Mouse (Mus musculus): ENCODE data around the gene Ap3d1.

Gene Ap3d1

GRCm38 (mm10) chr10:80679556-80680259 lies 62.4 kb downstream of the Ap3d1 start:
- peak; percentile 47 for DNase-seq

GRCm38 (mm10) chr10:80678601-80679377 lies 63.3 kb downstream of the Ap3d1 start:
- DNase-seq: peak; percentile 76

- peak; percentile 91 for DNase-seq
These were observed 64.1 kb downstream of the Ap3d1 start, which contains the start of gene Mknk2 for GRCm38 (mm10) chr10:80677942-80678436. TSS of gene Mknk2 (minus strand) at chr10:80678112.

GRCm38 (mm10) chr10:80677128-80677875 lies 64.8 kb downstream of the Ap3d1 start:
- no peak for DNase-seq

- DNase-seq: peak; percentile 100
These were observed 65.7 kb downstream of the Ap3d1 start for GRCm38 (mm10) chr10:80676198-80676928.

DNA sequence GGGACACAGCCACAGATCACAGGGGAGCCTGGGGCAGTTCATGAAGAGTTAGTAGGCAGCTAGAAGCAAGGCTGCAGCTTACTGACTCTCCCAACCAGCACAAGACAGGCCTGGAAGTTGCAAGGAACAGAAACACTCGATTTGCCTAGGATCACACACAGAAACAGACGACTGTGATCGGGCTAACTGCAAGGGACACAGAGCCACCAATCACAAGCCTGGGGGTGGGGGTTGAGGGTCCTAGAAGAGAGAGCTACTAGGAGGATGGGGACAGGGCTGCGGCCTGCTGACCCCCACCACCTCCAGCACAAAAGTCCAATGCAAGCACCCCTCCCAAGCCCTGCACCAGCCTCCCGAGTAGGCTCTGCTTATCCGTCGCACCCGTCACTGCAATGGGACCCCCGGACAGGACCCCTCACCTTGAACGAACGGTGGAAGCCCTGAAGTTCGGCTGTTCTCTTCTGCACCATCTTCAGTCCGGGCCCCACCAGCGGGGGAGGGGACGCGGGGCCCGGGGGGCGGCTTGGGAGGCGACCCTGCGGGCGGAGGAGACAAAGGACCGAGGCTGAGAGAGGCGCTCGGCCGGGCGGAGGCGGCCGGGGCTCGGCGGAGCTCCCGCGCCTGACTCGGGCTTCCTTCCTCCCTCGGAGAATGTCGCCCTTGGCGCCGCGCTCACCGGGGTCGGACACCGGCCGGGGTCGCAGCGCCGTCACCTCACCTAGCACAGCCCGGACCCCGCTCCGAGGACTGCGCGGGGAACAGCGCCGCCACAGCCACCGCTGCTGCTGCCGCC lies 66.5 kb downstream of the Ap3d1 start:
- DNase-seq: no peak

DNA sequence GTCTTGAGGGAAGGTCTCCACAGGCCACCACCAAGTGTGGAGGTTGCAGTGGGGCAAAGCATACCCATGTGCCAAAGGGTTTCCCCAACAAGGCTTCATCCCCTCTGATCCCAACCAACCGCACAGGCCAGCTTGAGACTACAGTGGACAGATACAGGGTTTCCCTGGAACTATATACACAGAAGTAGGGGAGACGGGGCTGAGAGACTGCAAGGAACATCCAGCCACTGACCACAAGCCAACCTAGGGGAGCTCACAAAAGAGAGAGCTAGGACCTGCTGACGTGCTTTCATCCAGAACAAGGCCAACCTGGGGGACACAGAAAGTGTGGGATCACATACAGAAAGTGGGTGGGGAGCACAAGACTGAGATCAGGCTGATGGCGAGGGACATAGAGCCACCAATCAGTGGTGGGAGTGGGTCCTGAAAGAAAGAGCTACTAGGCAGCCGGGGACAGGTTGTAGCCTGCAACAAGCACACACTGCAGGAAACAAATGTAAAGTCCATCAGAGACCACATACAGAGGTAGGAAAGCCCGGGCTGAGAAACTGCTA lies 67.1 kb downstream of the Ap3d1 start:
- peak; percentile 27 for DNase-seq

GRCm38 (mm10) chr10:80674161-80674711 lies 67.8 kb downstream of the Ap3d1 start:
- DNase-seq: peak; percentile 24

DNA sequence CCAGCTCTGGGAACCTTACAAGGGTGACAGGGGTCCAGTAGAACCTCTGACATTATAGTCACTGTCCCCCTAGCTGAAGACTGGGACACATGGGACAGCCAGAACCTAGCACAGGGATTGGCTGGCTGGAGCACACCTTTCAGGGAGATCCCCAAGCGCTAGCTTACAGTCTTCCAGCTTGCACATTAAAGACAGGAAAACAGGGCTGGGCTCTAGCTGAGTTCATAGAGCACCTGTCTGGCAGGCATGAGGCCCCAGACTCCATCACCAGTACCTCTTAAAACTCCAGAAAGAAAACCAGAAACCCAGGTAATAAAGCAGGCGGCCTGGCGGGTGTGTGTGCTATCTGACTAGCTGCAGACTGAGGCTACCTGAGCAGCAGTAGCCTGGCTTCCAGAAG lies 68.4 kb downstream of the Ap3d1 start:
- no peak for DNase-seq

DNA sequence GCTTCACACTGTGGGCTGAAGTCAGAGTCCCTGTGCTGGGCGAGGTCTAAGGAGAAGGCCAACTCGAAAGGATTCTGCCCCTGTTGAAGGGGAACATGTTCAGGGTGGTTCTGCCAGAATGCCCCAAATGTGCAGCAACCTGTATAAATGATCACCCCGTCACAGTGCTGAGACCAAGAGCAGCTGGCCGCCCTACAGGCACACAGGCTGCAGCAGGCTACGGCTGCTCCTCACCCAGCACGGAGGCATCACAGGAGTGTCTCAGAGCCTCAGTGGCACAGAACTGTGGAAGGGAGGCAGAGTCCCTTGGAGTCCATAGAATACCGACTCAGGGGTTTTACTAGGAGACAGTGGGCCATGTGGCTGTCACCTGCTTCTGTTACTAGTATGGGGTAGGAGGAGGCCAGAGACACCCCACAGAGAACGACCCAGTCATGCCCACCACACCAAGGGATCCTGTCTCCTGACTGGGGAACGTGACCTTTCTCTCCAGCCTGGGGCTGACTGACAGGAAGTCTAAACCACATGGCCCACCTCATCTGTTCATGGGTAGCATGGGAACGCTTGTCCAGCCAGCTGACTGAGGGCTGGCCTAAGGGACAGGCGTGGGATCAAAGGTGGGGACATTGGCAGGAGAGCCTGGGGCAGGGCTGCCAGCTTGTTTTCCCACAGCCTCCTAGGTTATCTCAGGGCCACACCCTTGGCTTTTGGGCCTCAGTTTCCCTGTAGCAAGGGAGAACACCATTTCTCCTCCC lies 70.0 kb downstream of the Ap3d1 start:
- no peak for DNase-seq

DNA sequence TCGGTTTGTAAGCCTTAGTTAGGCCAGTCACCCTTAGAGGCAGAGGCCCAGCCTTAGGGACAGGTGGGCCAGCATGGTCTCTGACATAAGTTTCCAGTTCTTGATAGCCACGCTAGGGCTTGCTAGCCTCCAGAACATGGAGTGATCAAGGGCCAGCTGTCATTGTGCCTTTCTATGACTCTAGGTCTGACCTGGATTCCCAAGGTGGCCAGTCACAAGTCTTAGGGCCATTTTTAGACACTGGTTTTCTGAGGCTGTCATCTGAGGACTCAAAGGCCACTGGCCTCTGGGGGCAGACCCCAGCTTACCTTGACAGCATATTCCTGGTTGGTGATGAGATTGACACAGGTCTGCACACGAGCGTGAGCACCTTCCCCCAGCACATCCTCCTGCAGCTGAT lies 70.8 kb downstream of the Ap3d1 start:
- no peak for DNase-seq

DNA sequence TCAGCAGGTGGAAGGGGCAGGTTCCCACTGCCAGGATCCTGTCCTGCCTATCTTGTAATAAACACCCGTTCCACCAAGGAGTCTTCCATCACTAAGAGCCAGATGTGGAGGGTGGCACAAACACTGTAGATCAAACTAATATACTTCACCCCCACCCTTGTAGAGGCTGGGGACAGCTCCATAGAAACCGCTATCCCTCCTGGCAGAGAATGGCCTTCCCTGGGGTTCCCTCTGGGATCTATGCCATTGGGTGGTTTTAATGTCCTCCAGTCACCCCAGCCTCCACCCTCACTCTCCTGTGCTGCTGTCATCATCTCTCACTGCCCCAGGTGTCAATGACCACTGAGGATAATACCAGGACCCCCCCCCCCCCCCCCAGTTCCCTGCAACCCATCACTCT lies 71.5 kb downstream of the Ap3d1 start:
- no peak for DNase-seq

DNA sequence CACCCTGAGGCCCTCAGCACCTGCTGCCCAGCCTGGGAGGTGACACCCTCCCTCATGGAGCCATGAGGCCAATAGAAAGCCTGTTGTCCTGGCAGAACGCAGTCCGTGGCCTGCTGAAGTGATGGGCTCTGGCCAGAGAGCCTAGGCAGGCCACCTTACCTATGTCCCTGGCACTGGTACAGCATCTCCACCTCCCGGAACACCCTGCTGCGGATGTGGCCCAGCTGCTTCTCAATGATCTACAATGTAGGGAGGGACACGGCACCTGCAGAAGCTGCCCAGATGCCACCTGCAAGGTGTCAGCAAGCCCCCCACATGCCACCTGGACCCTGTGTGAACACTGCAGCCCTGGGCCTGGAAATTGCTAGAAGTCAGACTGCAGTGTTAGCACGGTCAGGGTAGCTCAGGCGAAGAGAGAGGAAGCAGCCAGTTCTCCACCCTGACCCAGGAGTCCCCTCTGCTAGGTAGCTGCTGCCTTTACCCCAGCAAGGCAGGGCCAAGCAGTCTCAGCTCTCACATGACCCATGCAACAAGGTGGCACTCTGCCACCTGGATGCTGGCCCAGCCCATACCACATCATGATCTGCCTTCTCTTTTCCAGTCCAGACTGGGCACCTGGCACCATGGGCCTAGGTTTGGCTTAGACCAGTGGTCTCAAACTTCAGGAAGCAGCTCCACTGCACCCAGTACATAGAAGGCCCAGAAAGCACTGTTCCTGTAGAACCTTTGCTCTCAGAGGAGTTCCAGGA lies 72.2 kb downstream of the Ap3d1 start:
- DNase-seq: no peak

- no peak for DNase-seq
These were observed 73.0 kb downstream of the Ap3d1 start for GRCm38 (mm10) chr10:80669018-80669417.

- DNase-seq: no peak
These were observed 73.5 kb downstream of the Ap3d1 start for GRCm38 (mm10) chr10:80668614-80669013.

GRCm38 (mm10) chr10:80666837-80667412 lies 75.1 kb downstream of the Ap3d1 start:
- no peak for DNase-seq

- DNase-seq: no peak
These were observed 75.9 kb downstream of the Ap3d1 start for GRCm38 (mm10) chr10:80665981-80666733.

DNA sequence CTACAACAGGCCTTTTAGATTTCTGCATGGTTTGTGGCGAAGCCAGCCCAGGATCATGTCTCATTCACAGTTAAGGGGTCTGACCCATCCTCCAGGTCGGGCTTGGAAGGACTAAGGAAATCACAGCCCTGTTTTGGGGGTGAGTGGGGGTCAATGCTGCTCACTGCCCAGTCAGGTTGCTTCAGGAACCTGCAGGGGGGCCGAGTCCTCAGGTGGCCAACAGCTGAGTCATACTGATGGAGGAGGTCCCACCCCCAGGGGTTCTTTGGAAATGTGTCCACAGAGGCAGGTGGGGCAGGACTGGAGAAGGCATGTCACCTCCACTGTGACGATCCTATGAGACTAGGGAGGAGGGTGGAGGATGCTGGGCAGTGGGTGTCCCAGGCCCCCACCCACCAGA lies 76.6 kb downstream of the Ap3d1 start:
- no peak for DNase-seq

DNA sequence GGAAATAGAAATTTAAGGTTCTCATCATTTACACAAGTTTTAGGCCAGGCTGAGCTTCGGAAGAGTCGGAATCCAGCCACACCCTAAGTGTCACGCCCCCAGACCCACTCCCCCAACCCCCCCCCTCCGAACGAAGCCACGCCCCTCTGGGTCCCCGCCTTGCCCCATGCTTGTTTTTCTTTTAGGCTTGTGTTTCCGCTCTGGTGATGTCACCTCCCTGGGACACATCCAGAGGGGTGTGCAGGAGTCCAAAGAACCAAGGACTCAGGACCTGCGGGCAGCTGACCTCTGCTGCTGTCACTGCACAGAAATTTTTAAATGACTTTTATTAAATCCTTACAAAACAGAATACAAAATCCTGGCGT lies 77.1 kb downstream of the Ap3d1 start:
- DNase-seq: no peak

Measured in thymus, postnatal 4 days (tissue).